Mouse (Mus musculus) gastrocnemius, postnatal 10 days (tissue): Measurements from ENCODE around the gene Acap2. TPM values are rescaled to one million over a fixed set of nuclear protein-coding genes. Genes with fewer than 3 reads are reported as not detected.

Source experiments
- DNase-seq: peaks from one replicate; pipeline ENCODE4 v3.0.0; 2021; ENCODE audit warnings: mixed read lengths
- total RNA-seq, 2 experiments: library from RNA; stranded (reverse); gene quantifications; 2 replicates each; pipeline ENCODE4 v1.2.3; 2021

Gene Acap2
- total RNA-seq, 2 experiments from 2014 or later: 21.1 to 23.8 TPM

DNA sequence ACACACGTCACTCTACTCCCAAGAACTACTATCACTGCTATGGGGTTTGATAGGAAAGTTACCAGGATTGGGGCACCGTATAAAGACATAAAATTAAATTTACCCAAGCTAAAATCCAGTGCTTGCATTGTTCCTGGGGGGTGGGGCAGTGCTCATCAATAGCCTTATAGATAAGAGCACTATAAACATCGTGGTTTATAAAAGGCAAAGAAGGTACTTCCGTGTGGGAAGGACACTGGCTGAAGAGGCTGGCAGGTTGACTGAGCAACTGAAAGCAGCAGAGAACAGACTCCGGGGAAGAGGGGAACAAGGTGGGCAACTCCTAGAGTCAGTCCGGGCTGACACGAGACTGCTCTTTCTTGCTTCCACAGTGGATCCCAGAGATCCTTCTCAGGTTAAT, 33.1 kb downstream of the Acap2 start:
- no peak for DNase-seq

DNA sequence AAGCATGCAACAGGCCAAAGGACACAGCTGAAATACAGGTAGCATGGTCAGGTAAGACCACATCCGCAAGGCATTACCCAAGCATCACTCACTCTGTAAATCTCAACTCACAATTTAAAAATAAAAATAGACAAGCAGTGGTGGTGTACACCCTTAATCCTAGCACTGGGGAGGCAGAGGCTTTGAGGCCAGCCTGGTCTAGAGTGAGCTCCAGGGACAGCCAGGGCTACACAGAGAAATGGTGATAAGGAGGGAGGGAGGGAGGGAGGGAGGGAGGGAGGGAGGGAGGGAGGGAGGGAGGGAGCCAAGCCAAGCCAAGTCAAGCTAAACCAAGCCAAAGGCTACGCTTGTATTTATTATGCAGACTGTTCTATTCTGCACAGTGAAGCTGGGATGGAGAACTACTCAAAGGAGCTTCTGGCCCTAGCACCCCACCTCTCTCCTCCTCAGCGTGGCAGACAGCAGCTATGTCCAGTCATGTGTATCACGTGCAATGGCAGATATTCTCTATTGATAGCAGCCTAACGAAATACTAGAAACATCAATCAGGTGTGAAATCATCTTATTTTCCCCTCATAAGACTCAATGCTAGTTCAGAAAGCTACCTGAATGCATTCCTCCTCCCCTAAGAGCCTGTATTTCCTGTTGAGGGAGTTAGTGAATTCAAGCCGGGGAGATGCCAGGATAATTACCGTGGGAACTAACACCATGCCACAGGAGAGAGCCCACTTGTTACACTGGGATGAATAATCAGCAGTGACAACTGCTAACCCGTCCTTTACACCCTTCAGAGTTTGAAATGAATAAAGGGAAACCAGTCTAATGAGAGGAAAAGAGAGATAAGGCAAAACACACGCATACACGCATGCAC, 33.8 kb downstream of the Acap2 start:
- no peak for DNase-seq

DNA sequence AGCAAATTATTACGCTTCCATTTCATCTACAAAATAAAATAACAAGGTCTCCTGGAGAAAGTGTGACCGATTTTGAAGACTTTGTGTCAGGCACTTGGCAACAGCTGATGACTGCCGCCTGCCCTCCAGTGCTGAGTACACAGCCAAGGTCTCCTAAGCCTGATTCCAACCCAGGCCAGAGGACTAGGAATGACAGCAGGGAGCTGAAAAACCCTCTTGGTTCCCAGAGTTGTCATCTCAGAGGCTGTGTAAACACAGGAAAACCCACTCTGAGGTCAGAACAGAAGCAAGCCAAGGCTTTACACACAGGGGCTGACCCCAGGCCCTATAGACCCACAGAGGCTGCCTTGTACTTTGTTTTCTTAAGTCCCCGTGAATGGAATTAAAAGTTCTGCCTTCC, 35.1 kb downstream of the Acap2 start:
- no peak for DNase-seq

DNA sequence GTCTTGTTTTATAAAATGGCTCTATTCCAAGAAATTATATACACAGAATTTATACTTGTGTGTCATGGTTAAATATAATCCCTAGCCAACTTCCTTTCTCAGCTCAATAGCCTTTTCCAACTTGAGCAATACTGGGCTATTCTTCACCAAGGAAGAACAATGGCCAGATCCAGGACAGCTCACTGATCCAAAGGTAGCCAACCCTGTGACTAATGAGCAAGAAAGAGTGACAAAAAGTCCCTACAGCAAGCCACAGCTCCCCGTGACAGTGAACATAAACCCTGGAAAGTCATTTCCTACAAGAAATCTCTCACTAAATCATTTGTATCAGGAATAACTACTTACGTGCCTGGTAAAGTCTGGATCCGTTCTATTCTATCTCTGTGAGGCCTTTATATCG, 35.6 kb downstream of the Acap2 start:
- DNase-seq: no peak

DNA sequence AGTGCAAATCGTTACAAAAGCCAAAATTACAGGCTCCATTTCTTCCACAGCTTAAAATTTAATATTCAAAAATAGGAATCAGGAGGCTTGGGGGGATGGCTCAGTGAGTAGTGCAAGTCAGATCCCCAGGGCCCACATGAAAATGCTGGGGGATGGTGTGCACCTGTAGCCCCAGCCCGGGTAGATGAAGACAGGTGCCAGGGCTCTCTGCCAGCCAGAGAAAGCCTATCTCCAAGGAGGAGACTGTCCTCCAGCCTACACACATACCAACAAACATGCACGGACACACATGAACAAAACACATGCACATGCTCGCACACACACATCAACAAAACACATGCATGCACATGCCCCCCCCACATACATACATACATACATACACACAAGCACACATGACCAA, 36.9 kb downstream of the Acap2 start:
- DNase-seq: peak; percentile 13

DNA sequence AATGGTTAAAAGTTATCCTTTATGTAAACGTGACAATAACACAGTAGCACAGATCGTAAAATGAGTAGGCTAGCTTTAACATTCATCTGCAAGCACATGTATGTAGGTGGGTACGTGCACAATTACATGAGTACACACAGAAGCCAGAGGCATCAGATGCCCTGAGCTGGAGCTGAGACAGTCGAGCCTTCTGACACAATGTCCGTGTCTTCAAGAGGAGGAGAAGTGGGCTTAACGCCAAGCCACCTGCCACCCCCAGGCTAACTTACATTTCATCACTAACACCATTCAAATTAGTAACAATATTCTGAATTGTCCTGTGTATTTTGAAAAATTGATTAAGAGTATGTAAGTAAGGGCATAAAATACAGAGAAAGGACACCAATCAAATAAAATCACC, 40.6 kb downstream of the Acap2 start:
- DNase-seq: no peak

DNA sequence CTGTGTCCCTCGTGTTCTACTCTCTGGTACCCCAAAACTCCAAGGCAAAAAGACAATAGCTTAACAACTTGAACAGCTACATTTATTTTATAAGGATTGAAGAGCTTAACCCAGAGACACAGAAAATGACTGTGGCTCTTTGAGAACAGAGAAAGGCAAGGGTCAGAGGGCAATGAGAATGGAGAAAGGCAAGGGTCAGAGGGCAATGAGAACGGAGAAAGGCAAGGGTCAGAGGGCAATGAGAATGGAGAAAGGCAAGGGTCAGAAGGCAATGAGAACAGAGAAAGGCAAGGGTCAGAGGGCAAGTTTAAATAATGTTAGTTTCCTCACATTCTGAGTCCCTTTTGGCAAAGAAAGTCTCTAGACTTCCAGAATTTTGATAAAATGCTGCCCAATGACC, 41.6 kb downstream of the Acap2 start:
- DNase-seq: no peak

DNA sequence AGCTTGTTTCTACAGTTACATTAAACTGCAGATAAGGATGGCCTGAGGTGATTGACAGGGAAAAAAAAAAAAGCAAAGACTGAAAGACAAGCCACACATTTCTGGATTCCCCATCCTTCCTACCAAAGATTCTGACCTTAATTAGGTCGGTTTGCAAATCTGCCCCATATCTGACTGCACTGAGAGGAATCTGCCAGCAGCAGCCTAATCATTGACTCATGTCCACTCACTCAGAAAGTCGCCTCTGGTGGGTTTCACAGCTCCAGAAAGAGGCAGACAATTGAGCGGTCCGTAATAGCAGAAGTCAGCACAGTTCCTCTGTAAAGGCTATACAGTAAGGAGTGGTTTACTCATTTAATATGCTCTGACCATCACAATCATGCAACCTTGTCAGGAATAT, 51.2 kb downstream of the Acap2 start:
- DNase-seq: no peak

DNA sequence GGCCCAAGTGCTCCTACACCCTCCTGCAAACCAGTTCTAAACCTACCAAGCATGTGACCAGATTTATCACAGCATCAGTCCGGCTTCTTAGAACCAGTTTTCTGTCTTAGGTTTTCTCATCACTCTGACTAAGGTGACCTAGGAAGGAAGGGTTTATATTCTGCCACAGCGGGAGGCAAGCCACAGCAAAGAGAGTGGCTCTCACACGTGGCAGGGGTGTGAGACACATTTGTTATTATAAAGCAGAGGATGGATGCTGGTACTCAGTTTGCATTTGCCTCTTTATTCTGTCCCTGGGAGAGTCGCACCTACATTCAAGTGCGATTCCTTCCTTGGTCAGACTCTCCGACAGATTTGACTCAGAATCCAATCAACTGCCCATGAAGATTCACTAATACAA, 52.2 kb downstream of the Acap2 start:
- DNase-seq: no peak

DNA sequence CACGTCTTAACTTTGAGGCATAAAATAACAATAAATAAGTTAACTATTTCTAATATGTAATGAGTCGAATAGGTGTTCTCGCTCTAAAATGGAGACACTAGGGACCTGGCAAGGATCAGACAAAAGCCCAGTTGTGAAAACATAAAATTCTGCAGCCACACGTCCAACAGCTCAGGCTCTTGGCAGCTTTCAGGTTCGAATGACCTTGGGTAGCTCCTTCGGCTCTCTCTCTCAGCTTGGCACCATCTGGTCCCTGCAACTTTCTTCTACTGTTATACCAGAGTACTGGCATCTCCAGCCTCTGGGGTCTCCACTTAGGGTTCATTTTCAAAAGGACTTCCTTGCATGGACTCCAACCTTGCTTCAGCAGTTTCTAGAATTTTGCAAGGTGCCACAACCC, 53.3 kb downstream of the Acap2 start:
- no peak for DNase-seq

DNA sequence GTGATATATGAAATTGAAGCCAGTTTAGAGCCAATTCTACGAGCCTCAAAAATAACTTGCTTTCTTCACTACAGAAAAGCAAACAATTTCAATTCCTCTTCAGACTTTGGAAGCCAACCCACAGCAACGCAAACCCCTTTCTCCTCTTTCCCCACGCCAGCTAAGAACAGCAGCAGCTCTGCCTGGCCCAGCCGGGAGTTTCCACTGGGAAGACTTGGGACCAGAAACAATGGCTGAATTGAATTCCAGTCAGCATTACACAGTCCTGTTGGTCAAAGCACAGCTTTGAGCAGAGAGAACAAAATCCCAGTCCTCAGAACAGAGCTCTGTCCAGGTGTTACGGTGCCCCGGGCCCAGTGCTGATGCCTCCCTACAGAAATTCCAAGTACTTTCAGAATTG, 59.1 kb downstream of the Acap2 start:
- no peak for DNase-seq

DNA sequence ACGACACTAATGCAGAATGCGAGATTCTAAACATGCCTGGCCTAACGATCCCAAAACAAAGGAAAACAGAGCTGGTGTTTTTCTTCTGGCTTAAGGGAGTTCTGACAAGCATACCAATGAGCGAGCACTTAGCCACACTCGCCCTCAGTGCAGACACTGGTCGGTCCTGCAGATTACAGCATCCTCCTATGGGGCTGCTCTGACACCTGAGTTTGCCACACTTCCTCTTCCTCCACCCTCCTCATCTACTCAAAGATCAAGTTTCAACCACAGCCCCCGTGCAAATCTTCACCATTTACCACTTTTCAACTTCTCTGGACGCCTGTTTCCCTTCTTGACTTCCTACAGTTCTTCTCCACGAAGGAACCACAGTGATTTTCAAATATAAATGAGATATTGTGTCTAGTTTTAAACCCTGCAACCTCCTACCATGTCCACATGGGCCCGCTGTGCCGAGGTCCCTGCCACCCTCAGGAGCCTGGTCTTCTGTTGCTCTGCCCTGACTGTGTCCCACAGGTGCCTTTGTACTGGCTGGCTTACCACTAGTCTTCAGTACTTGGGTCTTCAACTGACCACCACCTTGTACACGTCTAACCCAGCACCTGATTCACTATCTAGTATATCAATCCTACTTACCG, 64.3 kb downstream of the Acap2 start:
- no peak for DNase-seq

DNA sequence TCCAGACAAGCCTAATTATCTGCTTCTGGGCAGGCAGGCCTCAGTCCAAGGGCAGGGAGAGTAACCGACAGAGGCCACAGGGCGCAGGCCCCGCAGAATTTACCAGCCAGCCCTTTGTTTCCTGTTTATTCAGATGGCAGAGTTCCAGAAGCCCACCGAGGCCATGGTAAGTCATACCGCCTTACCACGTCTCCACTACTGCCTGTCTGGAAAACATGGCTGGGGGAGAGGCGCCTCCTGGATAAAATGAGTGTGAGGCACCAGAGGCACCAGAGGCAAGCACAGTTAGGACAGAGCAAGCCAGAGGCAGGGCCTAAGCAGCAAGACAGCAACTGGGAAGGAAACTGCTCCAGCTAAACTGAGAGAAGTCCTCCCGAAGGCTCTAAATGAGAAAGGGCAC, 65.5 kb downstream of the Acap2 start:
- DNase-seq: no peak

DNA sequence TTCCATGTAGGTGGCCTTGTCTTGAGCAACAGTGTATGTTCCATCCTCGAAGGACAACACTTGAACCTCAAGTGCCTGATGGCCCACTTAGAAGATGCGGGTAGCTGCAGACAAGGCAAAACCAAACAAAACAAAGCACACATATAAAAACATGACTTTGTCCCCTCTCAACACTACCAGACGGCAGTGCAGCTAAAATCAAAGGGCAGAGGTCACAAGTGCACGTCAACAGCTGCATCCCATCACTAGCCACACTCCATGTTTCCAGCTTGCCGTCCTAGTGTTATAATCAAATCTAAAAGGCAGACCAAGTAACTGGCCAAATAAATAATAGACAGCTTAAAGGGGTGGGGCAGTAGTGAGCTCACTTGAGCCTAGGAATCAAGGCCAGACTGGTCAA, 69.5 kb downstream of the Acap2 start:
- no peak for DNase-seq

DNA sequence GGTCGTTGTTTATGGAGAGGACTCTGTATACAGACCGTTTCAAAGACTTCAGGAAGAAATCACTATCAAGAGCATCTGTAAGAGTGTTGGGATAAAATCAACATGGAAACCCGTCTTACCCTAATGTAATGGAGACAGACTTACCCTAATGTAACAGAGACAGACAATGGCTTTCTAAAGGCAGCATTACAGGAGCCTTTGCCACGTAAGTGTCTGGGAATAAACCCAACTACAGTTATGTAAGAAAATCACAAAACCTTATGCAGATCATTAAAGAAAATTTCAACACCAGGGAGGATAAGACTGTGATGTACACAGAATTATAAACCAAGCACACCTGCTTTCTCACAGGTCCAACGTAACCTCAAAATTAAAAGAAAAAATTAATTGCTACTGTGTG, 72.9 kb downstream of the Acap2 start:
- no peak for DNase-seq

DNA sequence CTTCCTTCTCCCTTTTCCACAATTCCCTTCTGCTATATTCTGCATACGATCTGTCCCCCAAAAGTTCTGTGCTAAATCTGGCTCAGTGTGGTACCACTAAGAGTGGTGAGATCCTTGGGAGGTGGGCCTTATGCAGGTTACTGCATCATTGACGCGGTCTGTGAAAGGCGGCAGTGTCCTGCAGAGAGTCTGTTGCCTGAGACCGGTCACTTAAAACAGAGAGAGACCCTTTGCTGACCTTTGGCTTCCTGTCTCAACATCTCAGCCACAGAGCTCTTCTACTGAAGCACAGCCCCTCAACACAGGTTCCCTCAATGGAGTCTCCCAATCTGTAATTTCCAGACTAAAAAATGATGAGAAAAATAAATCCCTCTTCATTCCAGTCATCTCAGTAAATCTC, 76.1 kb downstream of the Acap2 start:
- DNase-seq: no peak

DNA sequence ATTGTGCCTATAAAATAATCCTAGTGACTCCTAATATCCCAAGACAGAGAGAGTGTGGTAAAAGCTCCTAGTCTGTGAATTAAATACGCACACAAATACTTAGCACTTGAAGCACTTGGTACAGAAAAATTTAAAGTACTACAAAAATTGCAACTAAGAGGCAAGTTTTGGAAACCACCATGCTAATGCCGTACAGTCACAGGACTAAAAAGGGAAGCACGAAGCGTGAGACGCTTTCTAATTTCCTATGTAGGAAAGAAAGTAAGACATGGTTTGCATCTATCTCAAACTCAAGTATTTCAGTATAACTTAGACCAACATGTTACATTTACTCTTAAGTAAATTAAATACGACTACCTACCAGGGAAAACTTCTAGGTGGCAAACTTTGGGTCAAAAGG, 79.4 kb downstream of the Acap2 start:
- no peak for DNase-seq

DNA sequence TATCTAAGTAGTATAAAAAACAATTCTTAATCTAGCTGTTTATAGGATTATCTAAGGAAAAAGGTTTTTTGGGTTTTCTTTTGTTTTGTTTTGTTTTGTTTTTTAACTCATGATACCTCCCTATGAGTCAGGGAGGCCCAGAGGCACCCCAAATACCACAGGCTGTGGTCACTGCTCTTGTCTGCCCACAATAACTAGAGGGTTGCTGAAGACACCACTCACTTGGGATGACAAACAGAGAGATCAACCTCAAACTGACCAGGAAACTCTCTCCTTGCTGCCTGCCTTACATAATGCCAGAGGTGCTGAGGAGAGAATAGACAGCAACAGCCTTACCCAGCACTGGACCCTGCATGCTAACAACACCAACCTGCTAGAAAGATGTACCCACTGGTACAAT, 87.4 kb downstream of the Acap2 start:
- DNase-seq: no peak

DNA sequence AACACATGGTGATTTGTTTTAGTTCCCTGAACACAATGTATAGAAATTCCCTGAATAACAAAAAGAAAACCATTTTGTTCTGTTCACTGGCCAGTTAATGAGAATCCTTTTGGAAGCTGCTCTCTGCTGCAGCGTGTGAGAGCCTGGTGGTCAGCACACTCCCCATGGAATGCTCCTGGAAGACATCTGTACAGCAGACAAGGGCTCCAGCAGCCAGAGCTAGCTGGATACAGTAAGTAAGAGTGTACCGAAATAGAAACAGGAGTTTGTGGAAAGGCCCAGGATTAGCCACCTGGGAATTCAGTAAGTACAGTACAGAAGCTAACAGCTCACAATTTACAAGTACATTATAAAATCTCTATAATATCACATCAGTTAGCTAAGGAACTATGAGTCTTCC, 99.7 kb downstream of the Acap2 start:
- DNase-seq: no peak

DNA sequence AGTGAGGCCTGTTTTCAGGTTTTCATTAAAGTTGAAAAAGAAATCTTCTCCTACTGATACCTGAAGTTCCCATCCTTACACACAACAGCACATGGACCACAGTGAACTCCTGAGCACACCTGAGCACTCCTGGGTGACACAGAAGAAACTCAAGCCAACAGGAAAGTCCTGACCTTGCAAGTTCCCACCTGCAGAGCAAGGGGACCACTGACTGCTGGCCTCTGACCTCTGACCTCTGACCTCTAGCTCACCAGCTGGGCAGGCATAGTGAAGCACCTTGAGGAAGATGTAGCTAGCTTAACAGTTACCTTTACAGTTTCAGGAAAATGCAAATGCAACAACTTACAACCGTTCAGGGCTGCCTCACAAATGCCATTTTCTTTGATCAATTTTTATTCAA, 101.1 kb downstream of the Acap2 start:
- no peak for DNase-seq

DNA sequence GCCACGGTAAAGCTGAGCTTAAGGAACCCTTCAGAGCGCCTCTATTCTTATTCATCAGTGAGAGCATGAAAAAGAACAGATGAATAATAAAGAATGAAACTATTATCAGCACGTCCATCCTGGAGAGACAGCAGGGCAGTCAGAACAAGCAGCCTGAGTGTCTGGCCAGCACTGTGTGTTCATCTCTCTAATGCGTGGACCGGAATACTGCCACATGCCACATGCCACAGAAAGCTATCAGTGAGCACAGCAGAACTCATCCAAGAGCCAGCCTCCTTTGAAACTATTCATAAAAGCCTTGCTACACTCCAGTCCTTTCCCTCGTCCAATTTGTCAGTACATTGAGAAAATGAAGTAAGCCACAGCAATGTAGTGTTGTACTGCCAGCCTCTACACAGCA, 107.0 kb downstream of the Acap2 start:
- no peak for DNase-seq

DNA sequence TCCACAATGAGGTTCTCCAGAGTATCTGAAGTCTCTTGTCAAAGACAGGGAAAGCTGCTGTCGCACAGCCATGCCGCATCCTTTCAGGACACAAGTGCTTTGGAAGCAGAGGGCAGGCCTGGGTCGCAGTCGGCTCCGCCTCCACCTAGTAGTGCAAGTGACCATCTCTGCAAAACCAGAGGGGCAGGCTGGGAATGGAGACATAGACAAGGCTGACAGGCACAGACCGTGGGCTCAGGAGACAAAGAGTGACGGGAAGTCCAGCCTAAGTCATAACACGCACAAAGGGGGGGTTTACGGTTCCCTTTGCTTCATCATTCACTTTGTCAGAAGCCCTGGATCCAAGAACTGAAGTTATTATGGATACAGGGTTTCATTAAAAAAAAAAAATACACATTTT, 107.9 kb downstream of the Acap2 start:
- DNase-seq: no peak

DNA sequence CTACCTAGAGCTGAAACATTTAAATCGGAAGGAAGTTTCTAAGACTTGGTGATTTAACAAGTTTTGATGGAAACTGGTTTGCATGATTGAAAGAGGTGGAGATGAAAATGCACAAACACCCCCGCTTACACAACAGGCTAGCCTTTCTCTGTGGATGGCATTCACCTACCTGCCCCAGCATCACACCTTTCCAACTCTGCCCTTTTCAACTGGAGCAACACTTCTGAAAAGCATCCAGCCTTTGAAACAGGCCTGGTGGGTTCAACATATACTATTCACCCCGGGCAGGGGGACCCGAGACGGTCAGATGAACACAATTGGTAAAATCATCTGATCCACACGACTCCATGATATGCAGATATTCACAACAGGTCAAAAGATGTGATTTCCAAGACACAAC, 119.2 kb downstream of the Acap2 start:
- no peak for DNase-seq

DNA sequence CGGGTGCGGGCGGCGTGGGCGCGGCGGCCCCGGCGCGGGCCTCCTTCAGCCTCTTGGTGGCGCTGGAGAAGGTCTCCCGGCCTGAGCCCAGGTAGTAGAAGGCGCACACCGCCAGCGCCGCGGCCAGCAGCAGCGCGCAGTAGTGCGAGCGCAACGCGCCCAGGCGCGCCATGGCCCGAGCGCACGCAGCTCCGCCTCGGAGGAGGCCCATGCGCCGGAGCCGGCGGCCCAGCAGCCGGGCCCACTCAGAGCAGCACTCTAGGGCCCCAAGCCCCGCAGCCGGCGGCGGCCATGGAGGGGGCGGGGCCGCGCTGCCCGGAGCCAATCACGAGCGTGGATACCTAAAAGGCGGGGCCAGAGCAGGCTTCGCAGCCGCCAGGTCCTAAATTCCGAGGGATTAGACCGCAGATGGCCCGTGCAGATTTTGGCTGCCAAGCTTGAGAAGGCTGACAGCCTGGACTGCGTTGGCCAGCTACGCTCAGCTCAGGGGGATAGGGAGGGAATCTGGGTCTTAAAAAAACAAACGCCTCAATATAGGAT, 119.8 kb downstream of the Acap2 start, which contains the start of gene Xxylt1:
Gene Xxylt1, minus strand, starts transcription at position 308 of the 540 bp plus-strand sequence.
- peak; percentile 94 for DNase-seq
